Mouse (Mus musculus): ENCODE results near the gene Mylpf. TPM values are rescaled to one million over a fixed set of nuclear protein-coding genes. Genes with fewer than 3 reads are reported as not detected.

The Mylpf gene
- total RNA-seq, 1 experiment = 498 TPM

DNA sequence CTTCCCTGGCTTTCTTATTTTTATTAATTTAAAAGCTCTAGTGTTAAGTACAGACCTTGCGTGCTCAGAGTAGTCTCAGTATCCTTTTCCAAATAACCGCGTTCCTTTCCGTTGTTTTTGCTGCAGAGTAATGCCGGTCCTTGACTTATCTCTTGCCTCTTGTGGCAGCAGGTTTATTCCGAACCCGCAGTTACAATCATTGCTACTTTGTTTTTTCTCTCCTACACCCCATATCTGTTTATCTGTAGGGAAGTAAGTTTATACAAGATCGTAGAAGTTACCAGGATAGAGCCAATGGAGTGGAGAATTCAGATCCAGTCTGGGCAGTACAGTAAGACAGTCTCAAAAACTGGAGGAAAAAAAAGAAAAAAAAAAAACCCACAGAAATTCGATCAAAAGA lies 25.1 kb downstream of the Mylpf start:
- DNase-seq (ENCODE audit: low read depth, low spot score) = no peak
- Histone ChIP-seq H3K4me1 (ENCODE audit: control insufficient read depth in 2 of 2, insufficient read depth in 2 of 2, low read length in 2 of 2, poor library complexity in 1 of 2) (peaks cover 0 to 11% of the 10 kb centered on the region in 2 experiments; a peak in 2 of 4 replicates), H3K9ac (ENCODE audit: insufficient read depth, low read depth, low read length, poor library complexity, severe bottlenecking) (peak overlapping the region; percentile 85; the same call in 1 of the 2 replicates), H3K36me3 (ENCODE audit: control insufficient read depth, insufficient read depth, low read length, poor library complexity, severe bottlenecking) (peaks cover 43% of the 10 kb centered on the region), H3K27ac (ENCODE audit: insufficient read depth, low read depth, low read length, poor library complexity, severe bottlenecking) (peak overlapping the region; percentile 94; the same call in 1 of the 2 replicates), H3K4me3 (ENCODE audit: insufficient read depth in 1 of 2, low read depth in 1 of 2, low read length in 2 of 2, poor library complexity in 1 of 2, severe bottlenecking in 1 of 2) (peak overlapping the region; percentile 81 to 83), H3K9me3 (ENCODE audit: control insufficient read depth, insufficient read depth, low read depth, low read length) (no peaks in the 10 kb centered on the region)
- no peak for TF ChIP-seq CHD2 (IDR thresholded peaks at IDR 0.05; ENCODE audit: low read depth, low read length)
- no peak for TF ChIP-seq HCFC1 (IDR thresholded peaks at IDR 0.05; ENCODE audit: borderline replicate concordance, insufficient read depth, low read length)
- no peak for TF ChIP-seq MAFK (IDR thresholded peaks at IDR 0.05; ENCODE audit: insufficient read depth, low read depth, low read length)
- TF ChIP-seq ZC3H11A (IDR thresholded peaks at IDR 0.05; ENCODE audit: borderline replicate concordance, low read depth, low read length) = no peak
- no peak for TF ChIP-seq ZNF384 (IDR thresholded peaks at IDR 0.05; ENCODE audit: low read depth, low read length)
- in situ Hi-C loops (cut with MboI; ENCODE audit: low sequenced_read_pairs in 2 of 2, unreplicated experiment in 2 of 2) = no loop called here

DNA sequence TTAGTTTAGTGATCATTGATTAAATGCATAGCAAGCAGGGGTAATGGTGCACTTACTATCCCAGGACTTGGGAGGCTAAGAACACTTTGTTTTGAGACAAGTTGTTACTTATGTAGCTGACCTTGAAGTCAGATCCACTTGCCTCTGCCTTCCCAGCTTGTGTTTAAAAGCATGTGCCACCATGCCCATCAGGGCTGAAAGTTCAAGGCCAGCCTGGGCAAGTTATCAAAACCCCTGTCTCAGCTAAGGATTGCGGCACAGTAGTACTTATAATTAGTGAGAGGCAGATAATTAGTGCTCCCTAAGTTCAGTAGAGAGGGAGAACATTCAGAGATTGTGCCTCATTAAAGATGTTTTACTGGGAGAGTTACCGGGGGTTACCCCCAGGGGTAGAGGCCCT lies 26.1 kb downstream of the Mylpf start:
- Histone ChIP-seq H3K4me1 (ENCODE audit: control insufficient read depth in 2 of 2, insufficient read depth in 2 of 2, low read length in 2 of 2, poor library complexity in 1 of 2) (peaks cover 0 to 11% of the 10 kb centered on the region in 2 experiments; a peak in 2 of 4 replicates), H3K36me3 (ENCODE audit: control insufficient read depth, insufficient read depth, low read length, poor library complexity, severe bottlenecking) (peaks cover 43% of the 10 kb centered on the region), H3K27ac (ENCODE audit: insufficient read depth, low read depth, low read length, poor library complexity, severe bottlenecking) (no peak overlapping the region), H3K9me3 (ENCODE audit: control insufficient read depth, insufficient read depth, low read depth, low read length) (0 out of 2 replicates have a peak, but pooled peaks cover 2% of the 10 kb centered on the region), H3K4me3 (ENCODE audit: insufficient read depth in 1 of 2, low read depth in 1 of 2, low read length in 2 of 2, poor library complexity in 1 of 2, severe bottlenecking in 1 of 2) (peak overlapping the region; percentile 81 to 83; a peak in 2 of 4 replicates), H3K9ac (ENCODE audit: insufficient read depth, low read depth, low read length, poor library complexity, severe bottlenecking) (no peak overlapping the region)
- in situ Hi-C loops (cut with MboI; ENCODE audit: low sequenced_read_pairs in 2 of 2, unreplicated experiment in 2 of 2) = no loop called here
- TF ChIP-seq HCFC1 (IDR thresholded peaks at IDR 0.05; ENCODE audit: borderline replicate concordance, insufficient read depth, low read length) (no peak), ZC3H11A (IDR thresholded peaks at IDR 0.05; ENCODE audit: borderline replicate concordance, low read depth, low read length) (no peak)
- DNase-seq (ENCODE audit: low read depth, low spot score) = no peak

DNA sequence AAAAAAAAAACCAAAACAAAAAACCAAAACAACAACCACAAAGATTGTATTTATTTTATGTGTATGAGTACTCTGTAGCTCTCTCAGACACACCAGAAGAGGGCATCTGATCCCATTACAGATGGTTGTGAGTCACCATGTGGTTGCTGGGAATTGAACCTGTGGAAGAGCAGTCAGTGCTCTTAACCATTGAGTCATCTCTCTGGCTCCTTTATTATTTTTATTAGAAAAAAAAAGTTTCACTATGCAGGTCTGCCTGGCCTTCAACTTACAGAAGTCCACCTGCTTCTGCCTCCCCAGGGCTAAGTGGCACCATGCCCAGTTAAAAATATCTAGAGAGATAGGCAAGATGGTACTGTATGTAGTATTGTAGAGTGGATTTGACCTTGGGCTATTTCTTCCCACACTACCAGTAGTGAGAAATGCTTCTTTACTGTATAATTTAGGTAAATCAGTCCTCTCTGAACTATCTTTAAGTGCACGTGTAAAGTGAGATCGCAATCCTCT lies 34.7 kb downstream of the Mylpf start:
- Histone ChIP-seq H3K9me3 (ENCODE audit: control insufficient read depth, insufficient read depth, low read depth, low read length) (peaks cover 6% of the 10 kb centered on the region; the same call in 1 of the 2 replicates), H3K9ac (ENCODE audit: insufficient read depth, low read depth, low read length, poor library complexity, severe bottlenecking) (peak overlapping the region; percentile 83; the same call in 1 of the 2 replicates), H3K4me3 (ENCODE audit: insufficient read depth in 1 of 2, low read depth in 1 of 2, low read length in 2 of 2, poor library complexity in 1 of 2, severe bottlenecking in 1 of 2) (peak overlapping the region in 1 of 2 experiments; percentile 96; a peak in 1 of 4 replicates), H3K27ac (ENCODE audit: insufficient read depth, low read depth, low read length, poor library complexity, severe bottlenecking) (no peak overlapping the region), H3K36me3 (ENCODE audit: control insufficient read depth, insufficient read depth, low read length, poor library complexity, severe bottlenecking) (peaks cover 6% of the 10 kb centered on the region; the same call in 1 of the 2 replicates), H3K4me1 (ENCODE audit: control insufficient read depth in 2 of 2, insufficient read depth in 2 of 2, low read length in 2 of 2, poor library complexity in 1 of 2) (peaks cover 0 to 5% of the 10 kb centered on the region in 2 experiments; a peak in 1 of 4 replicates)
- no peak for DNase-seq (ENCODE audit: low read depth, low spot score)
- in situ Hi-C loops (cut with MboI; ENCODE audit: low sequenced_read_pairs in 2 of 2, unreplicated experiment in 2 of 2) = no loop called here
- TF ChIP-seq MAFK (IDR thresholded peaks at IDR 0.05; ENCODE audit: insufficient read depth, low read depth, low read length) (no peak), ZNF384 (IDR thresholded peaks at IDR 0.05; ENCODE audit: low read depth, low read length) (no peak), CHD2 (IDR thresholded peaks at IDR 0.05; ENCODE audit: low read depth, low read length) (no peak), HCFC1 (IDR thresholded peaks at IDR 0.05; ENCODE audit: borderline replicate concordance, insufficient read depth, low read length) (no peak), ZC3H11A (IDR thresholded peaks at IDR 0.05; ENCODE audit: borderline replicate concordance, low read depth, low read length) (no peak)

DNA sequence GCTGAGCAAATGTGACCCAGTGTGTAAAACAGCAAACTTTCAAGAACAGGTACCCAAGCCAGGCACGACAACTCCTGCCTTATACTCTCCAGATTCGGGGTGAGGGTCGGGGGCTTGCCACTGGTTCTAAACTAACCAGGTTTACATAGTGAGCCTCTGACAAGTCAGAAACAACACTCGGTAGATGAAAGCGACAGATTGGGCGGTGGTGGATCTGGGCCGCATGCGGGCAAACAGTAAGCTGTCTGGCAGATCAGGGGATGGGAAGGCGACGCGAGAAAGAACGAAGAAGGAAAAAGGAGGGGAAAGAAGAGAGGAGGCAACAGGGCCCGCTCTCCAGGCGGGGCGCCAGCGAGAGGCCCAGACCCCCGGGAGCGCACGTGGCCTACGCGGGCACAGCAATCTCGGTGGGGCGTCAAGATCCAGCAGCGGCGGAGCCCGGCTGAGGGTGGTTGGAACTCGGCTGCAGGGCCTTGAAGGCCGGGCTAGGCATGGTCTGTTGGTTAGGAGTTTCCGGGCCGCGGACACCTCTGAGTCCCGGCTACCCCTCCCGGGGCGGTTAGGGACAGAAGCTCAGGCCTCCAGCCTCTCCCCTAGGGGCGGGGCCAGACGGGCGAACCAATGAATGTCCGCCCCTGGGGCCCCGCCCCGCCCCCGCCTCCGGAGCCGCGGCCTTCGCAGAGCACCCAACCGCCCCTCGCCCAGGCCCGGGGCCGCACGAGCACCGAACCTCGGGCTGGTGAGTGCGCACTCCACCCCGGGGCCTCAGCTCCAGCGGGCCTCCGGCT lies 35.4 kb downstream of the Mylpf start, which contains the start of gene Zfp771:
Gene Zfp771 (plus strand): TSS at position 405 of the 788 bp plus-strand sequence.
- Histone ChIP-seq H3K27ac (ENCODE audit: insufficient read depth, low read depth, low read length, poor library complexity, severe bottlenecking) (peak within 1 kb of the TSS; percentile 86), H3K4me1 (ENCODE audit: control insufficient read depth in 2 of 2, insufficient read depth in 2 of 2, low read length in 2 of 2, poor library complexity in 1 of 2) (peaks cover 0 to 5% of the 10 kb centered on the region in 2 experiments; a peak in 1 of 4 replicates), H3K9ac (ENCODE audit: insufficient read depth, low read depth, low read length, poor library complexity, severe bottlenecking) (peak within 1 kb of the TSS; percentile 95), H3K36me3 (ENCODE audit: control insufficient read depth, insufficient read depth, low read length, poor library complexity, severe bottlenecking) (peaks cover 6% of the 10 kb centered on the region; the same call in 1 of the 2 replicates), H3K4me3 (ENCODE audit: insufficient read depth in 1 of 2, low read depth in 1 of 2, low read length in 2 of 2, poor library complexity in 1 of 2, severe bottlenecking in 1 of 2) (peak within 1 kb of the TSS; percentile 90 to 96), H3K9me3 (ENCODE audit: control insufficient read depth, insufficient read depth, low read depth, low read length) (peaks cover 4% of the 10 kb centered on the region; the same call in 1 of the 2 replicates)
- peak; percentile 91 for DNase-seq (ENCODE audit: low read depth, low spot score)
- in situ Hi-C loops (cut with MboI; ENCODE audit: low sequenced_read_pairs in 2 of 2, unreplicated experiment in 2 of 2) = no loop called here
- TF ChIP-seq ZC3H11A (IDR thresholded peaks at IDR 0.05; ENCODE audit: borderline replicate concordance, low read depth, low read length) (no peak), MAFK (IDR thresholded peaks at IDR 0.05; ENCODE audit: insufficient read depth, low read depth, low read length) (no peak), HCFC1 (IDR thresholded peaks at IDR 0.05; ENCODE audit: borderline replicate concordance, insufficient read depth, low read length) (0 out of 2 replicates have a peak, but pooled peaks have one; percentile 21), ZNF384 (IDR thresholded peaks at IDR 0.05; ENCODE audit: low read depth, low read length) (no peak), CHD2 (IDR thresholded peaks at IDR 0.05; ENCODE audit: low read depth, low read length) (no peak)
